Mouse (Mus musculus): ENCODE results near the gene Hs6st1.

DNA sequence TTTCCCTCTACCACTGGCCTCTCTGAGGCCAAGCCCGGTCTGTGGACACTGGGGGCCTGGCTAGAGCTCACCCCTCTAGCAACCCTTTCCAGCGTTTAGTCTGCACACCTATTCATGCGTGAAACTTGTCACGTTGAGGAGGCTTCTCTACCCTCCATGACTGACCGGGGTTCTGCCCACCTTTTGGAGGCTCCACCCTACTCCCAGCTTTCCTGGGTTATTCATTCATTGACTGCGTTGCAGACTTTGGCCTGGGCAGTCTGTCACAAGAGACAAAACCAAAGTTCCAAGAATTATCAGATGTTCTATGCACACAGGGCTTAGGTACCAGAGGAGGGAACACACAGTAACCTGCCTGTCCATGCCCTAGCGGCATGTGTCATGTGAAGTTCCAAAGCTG, 6.8 kb downstream of the Hs6st1 start:
- no peak for TF ChIP-seq CTCF (IDR thresholded peaks at IDR 0.05; ENCODE audit: low read depth, low read length)
- no peak for TF ChIP-seq POLR2A (IDR thresholded peaks at IDR 0.05; ENCODE audit: extremely low read depth, insufficient read depth, low read length)
